Comparison of ENCODE assay signal across 27 mouse cellular contexts in genomic region chr1:185861692-185862091, GRCm38 (mm10).
DNase-seq lines count a peak whose midpoint lies in the region; ATAC-seq and TF ChIP-seq lines count a peak whose summit lies in the region.
"Had no signal": no experiment of that assay in that cellular context is flagged by ENCODE, and none has a peak within 500 bp of the region (broad histone marks: within the 10 kb centered on the region; RNA-seq: fewer than 3 reads in every experiment).

No protein-coding gene starts in this region.

- no peaks in the 10 kb centered on the region for H3K79me2 ChIP-seq in MEL (ENCODE audit: control insufficient read depth, insufficient read depth, low read length, poor library complexity)

- TF ChIP-seq CTCF in MEL (IDR thresholded peaks at IDR 0.05 in 2 of 3, conservative IDR thresholded peaks at IDR 0.05 in 1 of 3; ENCODE audit: control insufficient read depth in 1 of 3, insufficient read depth in 1 of 3, low read depth in 2 of 3, low read length in 3 of 3, poor library complexity in 1 of 3, severe bottlenecking in 1 of 3): no peak
- TF ChIP-seq CTCF in liver, embryonic 14.5 days (IDR thresholded peaks at IDR 0.05; ENCODE audit: low read depth): no peak

- no peaks in the 10 kb centered on the region for H3K36me3 ChIP-seq in limb, embryonic 13.5 days
- no peaks in the 10 kb centered on the region for H3K36me3 ChIP-seq in limb, embryonic 10.5 days
- H3K36me3 ChIP-seq in MEL (ENCODE audit: control insufficient read depth in 1 of 2, insufficient read depth in 2 of 2, low read length in 2 of 2): no peaks in the 10 kb centered on the region
- no peaks in the 10 kb centered on the region for H3K36me3 ChIP-seq in liver, embryonic 14.5 days (replicated peaks; ENCODE audit: control insufficient read depth, insufficient read depth, low read depth)
- H3K36me3 ChIP-seq in midbrain, embryonic 16.5 days (ENCODE audit: control insufficient read depth, insufficient read depth, low read length): no peaks in the 10 kb centered on the region
- H3K36me3 ChIP-seq: embryonic facial prominence, embryonic 12.5 days; embryonic facial prominence, embryonic 15.5 days; heart, embryonic 12.5 days; heart, embryonic 15.5 days; hindbrain, embryonic 10.5 days; hindbrain, embryonic 13.5 days had no signal

- TF ChIP-seq POLR2A in MEL (IDR thresholded peaks at IDR 0.05; ENCODE audit: control insufficient read depth in 1 of 2, insufficient read depth in 1 of 2, low read depth in 1 of 2, low read length in 2 of 2, poor library complexity in 1 of 2): no peak

- no peak for TF ChIP-seq EP300 in MEL (IDR thresholded peaks at IDR 0.05; ENCODE audit: low read depth in 1 of 2, low read length in 2 of 2)
- TF ChIP-seq EP300 in liver, embryonic 14.5 days (IDR thresholded peaks at IDR 0.05; ENCODE audit: low read depth): no peak

- peak overlapping the region; percentile 33; the same call in 1 of the 2 replicates for H3K27ac ChIP-seq in limb, embryonic 13.5 days
- no peak overlapping the region for H3K27ac ChIP-seq in limb, embryonic 10.5 days
- H3K27ac ChIP-seq in MEL (ENCODE audit: control insufficient read depth, low read depth, low read length): no peak overlapping the region
- H3K27ac ChIP-seq in liver, embryonic 14.5 days: no peak overlapping the region
- no peak overlapping the region for H3K27ac ChIP-seq in midbrain, embryonic 16.5 days (ENCODE audit: low read length)
- H3K27ac ChIP-seq: embryonic facial prominence, embryonic 12.5 days; embryonic facial prominence, embryonic 15.5 days; gastrocnemius, adult 2 months; heart, embryonic 15.5 days; hindbrain, embryonic 10.5 days; hindbrain, embryonic 13.5 days had no signal

- WGBS in limb, embryonic 13.5 days: 86% methylated on average over 4 of the region's 4 CpGs
- 86% methylated on average over 4 of the region's 4 CpGs for WGBS in limb, embryonic 10.5 days
- 27% methylated on average over 4 of the region's 4 CpGs for WGBS in liver, embryonic 14.5 days (ENCODE audit: insufficient replicate concordance)
- WGBS in midbrain, embryonic 16.5 days: 93% methylated on average over 4 of the region's 4 CpGs

- TF ChIP-seq RAD21 in MEL (IDR thresholded peaks at IDR 0.05; ENCODE audit: low read depth, low read length): no peak

- peaks cover 7% of the 10 kb centered on the region for H3K4me1 ChIP-seq in limb, embryonic 13.5 days
- peaks cover 4% of the 10 kb centered on the region; the same call in 1 of the 2 replicates for H3K4me1 ChIP-seq in limb, embryonic 10.5 days
- no peaks in the 10 kb centered on the region for H3K4me1 ChIP-seq in MEL (ENCODE audit: control insufficient read depth in 1 of 2, insufficient read depth in 2 of 2, low read length in 2 of 2)
- H3K4me1 ChIP-seq in liver, embryonic 14.5 days (replicated peaks; ENCODE audit: control insufficient read depth in 2 of 2, insufficient read depth in 2 of 2, low read length in 1 of 2): 0 out of 4 replicates have a peak, but pooled peaks cover 0 to 4% of the 10 kb centered on the region in 2 experiments
- H3K4me1 ChIP-seq in midbrain, embryonic 16.5 days (ENCODE audit: control insufficient read depth, insufficient read depth, low read length): no peaks in the 10 kb centered on the region
- H3K4me1 ChIP-seq: embryonic facial prominence, embryonic 12.5 days; embryonic facial prominence, embryonic 15.5 days; heart, embryonic 12.5 days; heart, embryonic 15.5 days; hindbrain, embryonic 10.5 days; hindbrain, embryonic 13.5 days had no signal

- no peaks in the 10 kb centered on the region for H3K9me3 ChIP-seq in limb, embryonic 13.5 days
- H3K9me3 ChIP-seq in limb, embryonic 10.5 days (replicated peaks): no peaks in the 10 kb centered on the region
- no peaks in the 10 kb centered on the region for H3K9me3 ChIP-seq in MEL (replicated peaks; ENCODE audit: insufficient read depth, low read length)
- H3K9me3 ChIP-seq in liver, embryonic 14.5 days (ENCODE audit: control insufficient read depth, low read length): no peaks in the 10 kb centered on the region
- no peaks in the 10 kb centered on the region for H3K9me3 ChIP-seq in midbrain, embryonic 16.5 days (replicated peaks; ENCODE audit: control insufficient read depth, low read length, poor library complexity, severe bottlenecking)
- H3K9me3 ChIP-seq: embryonic facial prominence, embryonic 12.5 days; embryonic facial prominence, embryonic 15.5 days; heart, embryonic 12.5 days; heart, embryonic 15.5 days; hindbrain, embryonic 10.5 days; hindbrain, embryonic 13.5 days had no signal

- ATAC-seq in limb, embryonic 13.5 days (ENCODE audit: low FRiP score, low read depth): no peak
- peak; percentile 77 for ATAC-seq in liver, embryonic 14.5 days (ENCODE audit: insufficient read depth)
- no peak for ATAC-seq in midbrain, embryonic 16.5 days
- ATAC-seq: forebrain, embryonic 14.5 days; forebrain, postnatal 0 days; hindbrain, embryonic 16.5 days; Patski had no signal

- no peak overlapping the region for H3K4me2 ChIP-seq in limb, embryonic 13.5 days (replicated peaks)
- H3K4me2 ChIP-seq in liver, embryonic 14.5 days (ENCODE audit: low read depth): no peak overlapping the region
- no peak overlapping the region for H3K4me2 ChIP-seq in midbrain, embryonic 16.5 days (ENCODE audit: low read length)
- H3K4me2 ChIP-seq: embryonic facial prominence, embryonic 12.5 days; embryonic facial prominence, embryonic 15.5 days; heart, embryonic 12.5 days; heart, embryonic 15.5 days; hindbrain, embryonic 13.5 days had no signal

- no peak overlapping the region for H3K9ac ChIP-seq in limb, embryonic 13.5 days
- H3K9ac ChIP-seq in MEL (ENCODE audit: control insufficient read depth, low read depth, low read length, poor library complexity, severe bottlenecking): no peak overlapping the region
- H3K9ac ChIP-seq in liver, embryonic 14.5 days (replicated peaks): no peak overlapping the region
- no peak overlapping the region for H3K9ac ChIP-seq in midbrain, embryonic 16.5 days (ENCODE audit: low read depth, low read length)
- H3K9ac ChIP-seq: embryonic facial prominence, embryonic 12.5 days; embryonic facial prominence, embryonic 15.5 days; forebrain, postnatal 0 days; heart, embryonic 12.5 days; heart, embryonic 15.5 days; hindbrain, embryonic 13.5 days had no signal

- DNase-seq in limb, embryonic 10.5 days (ENCODE audit: low spot score): no peak
- DNase-seq in MEL (ENCODE audit: low read depth, low spot score): peak; percentile 11
- DNase-seq in liver, embryonic 14.5 days (ENCODE audit: low read depth in 3 of 3, low spot score in 3 of 3): no peak
- DNase-seq in lung, postnatal 4 days: no peak
- DNase-seq: adrenal gland, postnatal 10 days; adrenal gland, postnatal 36 days; cerebellum, adult 11 months; cerebellum, adult 2 months; cerebellum, adult 9-11 months; cerebellum, postnatal 25 days; forebrain, postnatal 0 days; gastrocnemius, adult 2 months; gastrocnemius, postnatal 14 days; heart, adult 18-20 months; heart, postnatal 10 days; heart, postnatal 36 days had no signal

- peaks cover 5% of the 10 kb centered on the region; the same call in 1 of the 2 replicates for H3K27me3 ChIP-seq in limb, embryonic 13.5 days
- H3K27me3 ChIP-seq in limb, embryonic 10.5 days (ENCODE audit: low read depth, poor library complexity, severe bottlenecking): no peaks in the 10 kb centered on the region
- H3K27me3 ChIP-seq in MEL (ENCODE audit: control insufficient read depth in 1 of 2, insufficient read depth in 2 of 2, low read length in 2 of 2): no peaks in the 10 kb centered on the region
- H3K27me3 ChIP-seq in liver, embryonic 14.5 days (ENCODE audit: control insufficient read depth, insufficient read depth, low read length): no peaks in the 10 kb centered on the region
- no peaks in the 10 kb centered on the region for H3K27me3 ChIP-seq in midbrain, embryonic 16.5 days (ENCODE audit: control insufficient read depth, insufficient read depth, low read depth, low read length)
- H3K27me3 ChIP-seq: embryonic facial prominence, embryonic 15.5 days; heart, embryonic 12.5 days; heart, embryonic 15.5 days; hindbrain, embryonic 13.5 days had no signal

- H3K4me3 ChIP-seq in limb, embryonic 13.5 days: no peak overlapping the region
- H3K4me3 ChIP-seq in limb, embryonic 10.5 days: no peak overlapping the region
- no peak overlapping the region for H3K4me3 ChIP-seq in MEL (ENCODE audit: control insufficient read depth in 1 of 2, insufficient read depth in 1 of 2, low read depth in 2 of 2, low read length in 2 of 2)
- no peak overlapping the region for H3K4me3 ChIP-seq in liver, embryonic 14.5 days (ENCODE audit: insufficient read depth in 1 of 2, low read depth in 2 of 2, low read length in 2 of 2)
- H3K4me3 ChIP-seq in midbrain, embryonic 16.5 days (ENCODE audit: low read depth, low read length): no peak overlapping the region
- H3K4me3 ChIP-seq: embryonic facial prominence, embryonic 12.5 days; embryonic facial prominence, embryonic 15.5 days; gastrocnemius, adult 2 months; heart, embryonic 12.5 days; heart, embryonic 15.5 days; hindbrain, embryonic 10.5 days; hindbrain, embryonic 13.5 days had no signal

TF ChIP-seq in MEL, 35 proteins besides CTCF, POLR2A, EP300 and RAD21:
- TF ChIP-seq BHLHE40 (IDR thresholded peaks at IDR 0.05; ENCODE audit: borderline replicate concordance, low read depth, low read length) (no peak), TBP (IDR thresholded peaks at IDR 0.05; ENCODE audit: low read depth, low read length) (no peak), MYB (IDR thresholded peaks at IDR 0.05; ENCODE audit: low read depth, low read length) (no peak), SIN3A (IDR thresholded peaks at IDR 0.05; ENCODE audit: low read length) (no peak), UBTF (IDR thresholded peaks at IDR 0.05; ENCODE audit: borderline replicate concordance, insufficient read depth, low read depth, low read length) (no peak), ELF1 (IDR thresholded peaks at IDR 0.05; ENCODE audit: low read depth, low read length) (no peak), POLR2AphosphoS2 (IDR thresholded peaks at IDR 0.05; ENCODE audit: low read length) (no peak), USF1 (IDR thresholded peaks at IDR 0.05; ENCODE audit: low read depth, low read length) (no peak), NRF1 (IDR thresholded peaks at IDR 0.05; ENCODE audit: insufficient read depth, low read depth, low read length, poor library complexity, severe bottlenecking) (no peak), NELFE (IDR thresholded peaks at IDR 0.05; ENCODE audit: low read depth, low read length) (no peak), RCOR1 (IDR thresholded peaks at IDR 0.05; ENCODE audit: low read depth, low read length) (no peak), GATA1 (IDR thresholded peaks at IDR 0.05; ENCODE audit: low read depth, low read length) (no peak), ZC3H11A (IDR thresholded peaks at IDR 0.05; ENCODE audit: low read depth, low read length) (no peak), MXI1 (IDR thresholded peaks at IDR 0.05; ENCODE audit: low read depth, low read length) (no peak), MAZ (IDR thresholded peaks at IDR 0.05; ENCODE audit: low read depth, low read length) (no peak), GABPA (IDR thresholded peaks at IDR 0.05; ENCODE audit: low read depth, low read length) (no peak), MYC (IDR thresholded peaks at IDR 0.05; ENCODE audit: low read depth, low read length) (no peak)
